Mouse (Mus musculus) lung, postnatal 36 days (tissue): ENCODE results near the gene Itpr1.
"Not testable (repeated sequence)": the region's sequence is repeated elsewhere in the genome, so short reads cannot be mapped to it uniquely, and the experiment has no call there.

Source experiments
- DNase-seq: peaks from one replicate; pipeline ENCODE4 v3.0.0; 2022; ENCODE audit warnings: mixed read lengths

Gene Itpr1

DNA sequence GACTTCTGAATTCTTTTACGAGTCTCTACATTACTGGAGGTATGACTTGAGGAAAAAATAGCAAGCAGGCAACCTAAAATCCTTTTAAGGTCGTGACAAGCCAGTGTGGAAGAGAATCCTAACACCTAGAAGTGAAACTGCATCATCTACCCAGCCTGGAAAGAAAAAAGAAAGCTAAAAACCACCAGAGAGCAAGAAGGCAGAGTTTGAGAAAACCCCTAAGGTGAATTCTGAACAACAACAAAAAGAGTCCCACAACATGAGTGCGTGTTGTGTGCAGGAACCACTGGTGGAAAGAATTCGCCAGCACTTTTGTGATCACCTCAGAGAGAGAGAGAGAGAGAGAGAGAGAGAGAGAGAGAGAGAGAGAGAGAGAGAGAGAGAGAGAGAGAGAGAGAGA is 340.6 kb downstream of the Itpr1 start:
- no peak for DNase-seq

DNA sequence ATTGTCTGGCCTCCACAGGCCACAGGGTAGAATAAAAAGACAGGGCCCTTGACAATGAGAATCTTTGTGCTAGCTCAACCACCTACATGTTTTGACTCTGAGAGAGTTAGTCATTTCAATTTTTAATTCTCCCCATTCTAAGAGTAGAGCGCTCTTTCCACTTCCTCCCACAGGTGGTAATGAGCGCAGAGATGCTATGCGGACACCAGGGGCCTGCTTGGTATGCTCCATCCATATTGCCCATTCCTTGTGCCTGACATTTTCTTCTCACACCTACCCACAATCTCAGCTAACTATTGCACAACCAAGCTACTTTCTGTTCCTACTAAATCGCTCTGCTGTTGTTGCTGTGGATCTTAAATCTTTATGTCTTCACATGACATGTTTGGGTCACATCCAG is 341.5 kb downstream of the Itpr1 start:
- no peak for DNase-seq

DNA sequence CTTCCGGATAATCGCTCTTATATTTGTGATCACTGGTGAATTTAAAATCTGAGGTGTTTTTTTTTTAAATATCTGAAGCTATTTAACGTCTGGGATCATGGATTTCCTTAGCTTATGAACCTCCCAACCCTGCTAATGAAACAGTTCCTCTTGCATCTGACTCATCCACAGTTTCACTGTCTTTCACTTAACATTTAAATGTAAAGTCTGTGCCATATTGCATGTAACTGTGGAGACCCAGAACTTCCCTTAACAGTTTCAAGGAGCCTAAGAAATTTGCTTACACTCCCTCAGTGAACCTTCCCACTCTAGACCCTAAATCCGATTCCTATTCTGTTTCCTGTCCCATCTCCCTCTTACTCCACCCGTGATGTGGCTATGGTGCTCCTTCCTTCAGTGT is 342.0 kb downstream of the Itpr1 start:
- no peak for DNase-seq

DNA sequence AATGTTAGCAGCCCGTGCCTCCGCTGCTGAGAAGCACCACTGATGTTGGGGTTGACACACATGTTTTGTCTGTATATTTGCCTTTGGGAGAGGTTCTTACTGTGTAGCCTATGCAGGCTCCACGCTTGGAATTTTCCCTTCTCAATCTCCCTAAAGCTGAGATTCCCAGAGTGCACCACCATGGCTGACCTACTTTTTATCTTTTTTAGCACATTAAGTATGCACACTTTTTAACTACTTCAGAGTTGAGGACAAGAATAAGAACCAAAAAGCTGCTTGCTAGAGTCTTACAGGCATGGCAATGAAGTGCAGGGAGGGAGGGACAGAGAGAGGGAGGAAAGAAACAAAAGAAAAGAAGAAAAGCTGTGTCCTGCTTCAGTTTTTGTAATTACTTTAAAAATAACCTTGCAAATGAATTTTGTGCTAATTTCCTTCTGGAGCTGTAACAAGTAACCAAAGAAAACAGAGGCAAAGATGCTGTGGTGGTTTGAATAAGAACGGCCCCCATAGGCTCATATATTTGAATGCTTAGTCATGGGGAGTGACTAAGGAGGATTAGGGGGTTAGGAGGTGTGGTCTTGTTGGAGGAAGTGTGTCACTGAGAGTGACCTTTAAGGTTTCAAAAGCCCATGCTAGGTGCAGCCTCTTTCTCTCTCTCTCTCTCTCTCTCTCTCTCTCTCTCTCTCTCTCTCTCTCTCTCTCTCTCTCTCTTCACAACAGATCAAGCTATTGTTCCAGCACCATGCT is 344.9 kb downstream of the Itpr1 start:
- DNase-seq = no peak

DNA sequence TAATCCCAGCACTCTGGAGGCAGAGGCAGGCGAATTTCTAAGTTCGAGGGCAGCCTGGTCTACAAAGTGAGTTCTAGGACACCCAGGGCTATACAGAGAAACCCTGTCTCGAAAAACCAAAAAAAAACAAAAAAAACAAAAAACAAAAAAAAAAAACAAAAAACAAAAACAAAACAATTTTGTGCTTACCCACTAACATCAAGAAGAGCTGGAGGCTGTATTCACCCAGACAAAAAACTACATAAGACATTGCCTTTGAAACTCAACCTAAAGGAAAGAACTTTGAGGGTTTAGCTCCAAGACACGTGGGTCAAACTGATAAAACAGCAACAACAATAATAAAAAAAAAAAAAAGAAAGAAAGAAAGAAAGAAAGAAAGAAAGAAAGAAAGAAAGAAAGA is 346.3 kb downstream of the Itpr1 start:
- DNase-seq = not testable (repeated sequence)

DNA sequence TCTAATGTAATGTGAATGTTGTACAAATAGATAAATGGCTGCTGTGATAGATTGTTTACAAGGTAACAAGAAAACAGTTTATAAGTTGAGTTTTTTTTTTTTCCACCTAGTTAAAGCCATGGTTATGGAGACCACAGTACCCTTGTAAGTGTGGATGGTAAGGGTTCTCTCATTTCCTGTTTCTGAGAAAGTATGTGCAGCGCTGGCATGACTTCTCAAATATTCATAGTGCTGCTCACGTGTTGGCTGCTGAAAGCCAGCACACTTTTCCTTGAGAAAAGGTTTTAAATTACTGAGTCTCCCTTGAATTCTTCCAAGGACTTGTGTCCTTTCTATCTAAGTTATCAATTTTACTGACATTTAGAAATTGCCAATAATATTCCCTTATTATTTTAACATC is 350.1 kb downstream of the Itpr1 start:
- no peak for DNase-seq

DNA sequence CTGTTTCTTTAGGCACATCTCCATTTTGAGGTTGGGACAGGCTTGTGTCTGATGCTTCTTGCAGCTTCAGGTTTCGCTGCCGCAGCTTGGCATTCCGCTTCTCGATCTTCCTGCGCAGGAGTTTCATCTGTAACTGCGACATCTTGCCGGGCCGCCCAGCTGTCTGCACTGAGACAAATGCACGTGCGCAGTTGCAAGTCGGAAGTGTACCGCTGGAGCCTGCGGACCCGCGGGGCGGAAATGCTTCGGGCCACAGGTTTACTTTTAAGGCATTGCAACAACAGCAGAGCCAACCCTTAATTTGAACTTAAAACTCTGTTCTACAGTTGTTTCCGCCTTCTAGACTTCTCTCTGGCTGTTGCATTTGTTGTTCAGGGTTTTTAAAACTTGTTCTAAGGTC is 352.6 kb downstream of the Itpr1 start:
- not testable (repeated sequence) for DNase-seq

DNA sequence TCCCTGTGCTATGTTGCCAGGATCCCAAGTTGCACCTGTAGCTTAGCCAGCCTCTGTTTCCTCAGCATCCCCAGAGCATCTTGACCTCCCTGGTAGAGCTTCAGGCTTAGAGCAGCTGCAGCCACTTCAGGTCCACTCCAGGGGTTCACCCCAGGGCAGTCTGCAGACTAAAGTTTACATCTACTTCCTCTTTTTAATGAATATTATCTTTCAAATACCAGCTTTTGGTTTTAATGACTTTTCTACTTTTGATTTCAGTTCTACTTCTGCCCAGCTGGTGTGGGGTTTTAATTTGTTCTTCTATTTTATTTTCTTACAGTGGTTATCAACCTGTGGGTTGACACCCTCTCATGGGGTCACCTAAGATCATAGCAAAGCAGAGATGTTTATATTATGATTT is 353.7 kb downstream of the Itpr1 start:
- DNase-seq = no peak

DNA sequence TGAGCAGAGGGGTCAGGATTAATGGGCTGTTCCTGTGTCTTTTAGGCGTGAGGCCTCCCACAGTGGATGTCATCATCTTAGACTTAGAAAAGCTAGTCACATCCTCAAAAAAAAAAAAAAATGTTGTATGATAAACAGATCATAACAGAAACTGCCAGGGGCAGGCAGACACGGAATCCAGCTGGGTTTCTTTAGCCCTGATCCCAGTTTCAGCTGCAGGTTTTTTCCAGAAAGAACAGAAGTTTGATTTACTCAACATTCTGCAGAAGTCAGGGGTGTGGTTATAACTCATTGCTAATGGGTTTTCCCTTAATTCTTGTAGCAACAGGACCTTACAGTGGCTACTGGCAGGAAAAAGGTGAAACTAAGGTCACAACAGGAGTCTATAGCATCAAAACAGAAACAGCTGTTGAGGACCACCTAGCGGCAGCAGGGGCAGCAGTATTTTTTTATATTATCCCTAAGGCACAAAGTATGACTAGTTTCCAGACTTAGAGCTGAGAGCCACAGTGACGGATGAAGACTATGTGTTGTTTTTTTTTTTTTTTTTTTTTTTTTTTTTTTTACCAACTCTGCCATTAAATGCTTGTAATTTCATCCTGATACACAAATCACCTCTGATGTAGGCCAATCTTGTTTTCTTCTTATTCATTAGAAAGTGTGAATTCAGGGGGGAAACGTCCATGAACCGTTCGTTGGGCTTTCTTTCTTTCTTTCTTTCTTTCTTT is 356.7 kb downstream of the Itpr1 start:
- DNase-seq = peak; percentile 65

DNA sequence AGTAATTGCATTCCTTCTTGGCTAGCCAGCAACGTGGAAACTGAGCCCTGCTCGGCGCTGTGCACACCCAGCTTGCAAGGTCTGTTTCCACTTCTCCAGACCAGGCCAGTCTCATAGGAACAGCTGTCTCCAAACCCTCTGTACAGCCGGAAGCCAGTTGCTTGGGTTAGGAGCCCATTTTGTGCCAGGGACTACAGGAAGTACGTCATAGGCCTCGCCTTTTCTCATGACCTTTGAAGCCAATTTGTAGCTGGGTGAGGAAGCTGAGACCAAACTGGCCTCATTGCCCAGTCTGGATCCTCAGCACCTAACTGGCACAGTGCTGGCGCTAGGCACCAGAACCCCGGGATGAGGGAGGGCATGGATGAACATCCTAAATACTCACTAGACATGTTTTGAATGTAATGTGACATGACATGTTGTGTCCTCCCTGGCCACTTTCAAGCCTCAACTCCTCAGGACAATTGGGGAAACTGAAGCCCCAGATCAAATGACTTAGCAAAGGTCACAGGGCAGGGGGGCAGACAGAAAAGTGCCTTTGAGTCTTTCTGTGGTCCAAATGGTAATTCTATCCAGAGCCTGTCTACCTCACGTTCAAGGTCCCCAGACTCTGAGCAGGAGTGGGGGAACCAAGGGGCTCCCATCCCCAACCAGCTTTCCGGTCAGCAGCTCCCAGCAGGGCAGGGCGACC is 357.6 kb downstream of the Itpr1 start:
- DNase-seq = peak; percentile 92

DNA sequence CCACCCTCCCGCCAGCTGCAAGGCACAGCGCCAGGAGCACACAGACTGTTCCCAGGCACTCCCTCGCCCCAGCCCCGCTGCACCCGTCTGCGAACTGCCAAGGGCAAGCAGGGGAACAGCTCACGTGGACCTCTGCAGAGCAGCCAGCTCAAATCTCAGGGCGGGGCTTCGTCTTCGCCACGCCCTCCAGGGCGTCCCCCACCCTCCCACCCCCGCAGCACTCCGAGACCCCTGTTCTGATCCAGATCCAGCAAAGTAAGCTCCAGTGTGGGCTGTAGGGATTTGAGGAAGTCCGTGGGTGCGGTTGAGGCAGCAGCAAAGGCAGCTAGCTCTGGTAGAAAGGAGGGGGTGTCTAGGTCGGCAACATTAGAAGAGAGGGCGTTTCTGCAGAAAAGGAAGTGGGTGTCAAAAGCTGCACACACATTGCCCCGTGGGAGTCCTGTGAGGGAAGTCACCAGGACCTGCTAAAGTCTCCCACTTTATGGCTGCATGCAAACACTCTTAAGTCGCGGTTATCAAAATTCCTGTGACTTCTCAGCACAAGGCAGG is 358.2 kb downstream of the Itpr1 start:
- peak; percentile 95 for DNase-seq

DNA sequence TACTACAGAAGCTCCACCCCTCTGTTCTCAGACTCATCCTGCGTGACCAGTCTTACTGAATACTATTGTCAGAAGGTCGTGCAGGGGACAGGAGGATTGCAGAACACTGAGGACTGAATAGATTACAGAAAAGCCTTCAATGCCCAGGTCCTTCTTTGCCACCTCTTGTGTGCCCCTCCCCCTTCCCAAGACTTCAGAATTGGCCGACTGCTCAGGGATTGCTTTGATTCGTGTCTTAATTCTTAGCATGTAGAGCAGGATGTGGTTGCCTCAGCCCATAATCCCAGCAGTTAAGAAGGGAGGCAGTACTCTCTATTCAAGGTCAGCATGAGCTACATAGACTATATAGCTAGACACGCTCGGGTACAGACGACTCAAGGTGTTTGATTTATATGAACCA is 359.8 kb downstream of the Itpr1 start:
- DNase-seq = peak; percentile 51

DNA sequence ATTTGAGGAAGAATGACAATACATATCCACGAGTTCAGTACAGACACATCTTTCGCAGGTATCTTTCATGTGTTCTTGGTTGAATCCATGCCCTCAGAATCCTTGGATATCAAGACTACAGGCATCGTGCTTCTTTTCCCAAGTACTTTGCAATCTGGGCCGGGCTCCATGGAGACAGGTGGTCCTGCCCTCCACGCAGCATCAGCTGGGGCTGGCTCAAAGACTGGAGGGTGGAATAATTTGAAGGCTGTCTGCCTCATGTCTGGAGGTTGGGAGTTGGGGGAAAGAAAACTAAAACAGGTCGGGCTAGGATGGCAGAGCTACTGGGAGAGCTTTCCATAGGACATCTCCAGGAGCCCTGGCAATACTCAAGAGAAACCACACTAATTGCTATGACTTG is 364.2 kb downstream of the Itpr1 start:
- DNase-seq = no peak

DNA sequence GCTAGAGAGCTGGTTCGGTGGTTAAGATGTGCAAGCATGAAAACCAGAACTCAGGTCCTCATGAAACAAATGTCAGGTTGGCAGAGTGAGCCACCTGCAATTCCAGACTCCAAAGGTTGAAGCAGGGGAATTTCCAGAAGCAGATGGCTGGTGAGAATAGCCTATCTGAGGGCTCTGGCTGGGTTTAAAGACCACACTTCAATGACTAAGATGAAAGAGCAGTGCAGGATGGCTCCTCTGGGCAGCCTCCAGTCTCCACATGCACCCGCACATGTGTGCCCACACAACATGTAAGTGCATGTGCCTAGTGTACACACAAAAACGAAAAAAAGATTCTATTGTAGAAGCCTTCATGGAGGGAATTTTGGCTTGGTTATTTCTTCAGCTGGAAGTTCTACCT is 375.5 kb downstream of the Itpr1 start:
- DNase-seq = no peak

DNA sequence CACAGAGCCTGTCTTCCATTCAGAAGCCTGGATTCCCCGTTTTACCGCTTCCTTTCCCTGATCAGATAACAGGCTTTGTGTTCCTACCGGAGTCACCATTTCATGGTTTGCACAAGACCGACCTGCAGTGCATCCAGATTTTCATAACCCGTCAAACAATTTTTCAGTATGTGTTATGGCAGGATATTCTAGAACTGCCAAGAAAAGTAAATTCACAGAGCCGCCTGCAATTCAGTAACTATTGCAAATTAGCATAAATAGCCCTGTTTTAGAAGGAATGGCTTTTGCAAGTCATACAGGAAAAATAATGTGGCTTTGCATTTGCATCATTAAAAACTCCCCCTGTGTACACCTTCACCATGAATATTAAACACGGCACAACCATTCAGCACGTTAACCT is 379.3 kb downstream of the Itpr1 start:
- DNase-seq = no peak

DNA sequence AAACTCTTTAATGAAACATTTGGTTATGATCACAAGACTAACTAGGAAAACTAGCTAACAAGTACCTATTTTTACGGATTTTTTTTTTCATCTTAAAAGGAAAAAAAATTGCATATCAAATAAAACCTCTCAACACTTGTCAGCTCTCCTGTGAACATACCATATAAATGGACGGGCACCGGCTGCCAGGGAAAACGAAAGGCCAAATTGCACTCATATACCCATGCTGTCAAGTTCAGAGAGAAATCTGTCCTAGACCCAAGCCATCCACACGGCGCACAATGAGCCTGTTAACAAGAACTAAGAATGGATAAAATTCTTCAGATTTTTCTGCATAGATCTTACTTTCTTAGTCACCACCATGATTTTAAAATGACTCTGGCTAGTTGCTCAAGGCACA is 379.7 kb downstream of the Itpr1 start:
- DNase-seq = no peak

DNA sequence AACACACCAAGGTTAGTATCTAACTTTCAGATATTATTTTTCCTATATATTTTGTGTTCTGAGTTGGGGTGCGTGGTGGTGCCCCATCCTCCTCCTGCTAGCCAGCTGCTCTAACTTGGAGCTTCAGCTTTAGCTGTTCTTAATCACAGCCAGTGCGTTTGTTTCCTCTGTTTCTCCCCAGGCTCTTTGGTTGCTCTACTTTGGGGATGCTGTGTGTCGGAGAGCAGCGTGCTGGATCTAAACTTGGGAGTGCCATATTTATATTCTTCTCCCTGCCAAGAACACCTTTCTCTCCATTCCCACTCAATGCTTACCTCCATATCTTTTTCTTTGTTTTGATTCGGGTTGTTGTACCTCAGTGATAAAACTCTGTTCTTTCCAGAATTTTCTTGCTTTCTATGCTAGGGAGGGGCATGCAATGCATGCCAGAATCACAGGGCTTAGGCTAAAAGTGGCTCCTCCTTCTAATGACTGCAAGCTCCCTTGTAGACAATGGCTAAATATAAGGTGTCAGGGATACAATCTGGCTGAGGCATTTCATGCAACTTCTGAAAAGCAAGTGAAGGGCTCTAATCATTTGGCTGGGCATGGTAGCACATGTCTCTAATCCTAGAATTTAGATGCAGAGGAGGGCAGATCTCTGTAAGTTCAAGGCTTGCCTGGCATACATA is 381.4 kb downstream of the Itpr1 start:
- DNase-seq = no peak

DNA sequence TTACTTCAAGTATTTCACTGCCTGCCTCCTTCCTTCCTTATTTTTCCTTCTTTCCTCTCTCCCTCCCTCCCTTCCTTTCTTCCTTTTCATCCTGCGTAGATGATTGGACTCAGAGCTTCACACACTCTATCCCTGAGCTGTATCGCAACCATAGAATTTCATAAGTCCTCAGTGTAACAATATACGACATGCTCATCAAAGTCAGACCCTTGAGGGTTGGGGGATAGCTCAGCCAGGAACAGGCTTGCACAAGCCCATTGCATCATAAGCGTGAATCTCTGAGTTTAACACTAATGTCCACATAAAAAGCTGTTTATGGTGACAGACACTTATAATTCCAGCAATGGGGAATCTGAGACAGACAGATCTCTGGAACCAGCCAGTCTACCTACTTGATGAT is 385.8 kb downstream of the Itpr1 start:
- DNase-seq = no peak

DNA sequence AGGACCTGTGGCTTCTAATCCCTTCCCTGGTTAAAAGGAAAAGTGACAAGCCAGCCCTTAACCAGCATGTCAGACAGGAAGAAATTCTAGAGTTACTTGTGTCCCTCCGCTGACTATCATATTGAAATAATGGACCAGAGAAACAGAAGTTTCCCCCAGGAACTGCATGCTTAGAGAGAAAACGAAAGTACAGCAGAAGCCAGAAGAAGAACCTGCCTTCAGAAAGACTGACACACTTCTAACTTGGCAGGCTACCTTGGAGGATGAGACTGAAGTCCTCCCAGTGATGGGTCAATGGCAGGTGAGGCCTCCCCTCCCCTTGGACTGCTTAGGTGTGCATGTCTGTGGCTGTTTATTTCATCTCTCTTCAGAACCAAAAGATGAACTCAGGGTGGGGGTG is 386.4 kb downstream of the Itpr1 start:
- no peak for DNase-seq
